Mouse (Mus musculus) kidney, adult 2 months (tissue): ENCODE measurements around the gene Afdn.

Experiments
- CTCF ChIP-seq: fragments of 200-500 bp; conservative IDR thresholded peaks from 2 replicates; pipeline ENCODE4 v1.5.1; 2011; ENCODE audit warnings: low read depth, mild to moderate bottlenecking, control low read depth, low read length, moderate library complexity, mixed read lengths; ENCODE audit not compliant: insufficient read depth, insufficient read length
- POLR2A ChIP-seq: fragments of 200-500 bp; IDR thresholded peaks from one replicate; pipeline ENCODE4 v1.6.1; 2011; ENCODE audit warnings: low read depth, low read length, control low read depth

DNA sequence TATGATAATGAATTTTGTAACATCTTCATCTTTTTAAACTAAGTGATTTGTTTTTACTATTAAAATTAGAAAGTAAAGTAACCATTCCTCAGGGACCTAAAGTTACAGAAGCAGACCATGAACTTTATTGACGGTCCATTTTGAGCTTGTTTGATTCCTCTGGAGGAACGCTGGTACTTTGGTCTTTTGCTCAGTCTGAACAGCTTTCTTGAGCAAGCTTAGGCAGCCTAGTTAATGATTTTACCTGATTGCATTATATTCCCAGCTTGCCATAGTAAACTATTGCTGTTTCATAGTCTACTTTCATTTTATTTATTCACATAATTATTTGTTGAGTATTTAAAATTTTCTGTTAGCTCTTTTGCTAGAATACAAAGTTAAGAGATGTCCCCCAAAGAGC is 60.3 kb downstream of the Afdn start:
- TF ChIP-seq CTCF, result no peak
- no peak for TF ChIP-seq POLR2A
